Mouse (Mus musculus) myocyte (in vitro differentiated cells): ENCODE measurements around the gene Gcdh.

ENCODE experiments used
- CEBPB ChIP-seq: IDR thresholded peaks from 2 replicates; pipeline ENCODE4 v1.6.1; 2011; ENCODE audit warnings: mild to moderate bottlenecking, moderate library complexity; ENCODE audit not compliant: poor library complexity, insufficient read depth, severe bottlenecking
- E2F4 ChIP-seq: IDR thresholded peaks from one replicate; pipeline ENCODE4 v1.6.1; 2011; ENCODE audit warnings: mild to moderate bottlenecking, control low read depth, moderate library complexity; ENCODE audit not compliant: insufficient read depth
- MAX ChIP-seq: IDR thresholded peaks from one replicate; pipeline ENCODE4 v1.6.1; 2011; ENCODE audit warnings: low read depth, mild to moderate bottlenecking, control low read depth
- MYOD1 ChIP-seq, 3 experiments: IDR thresholded peaks; one replicate each; pipeline ENCODE4 v1.6.1; 2011; ENCODE audit warnings: control low read depth in 2 of 3, low read depth in 2 of 3, mild to moderate bottlenecking in 2 of 3, moderate library complexity in 1 of 3; ENCODE audit not compliant: insufficient read length in 2 of 3, control insufficient read depth in 1 of 3
- MYOG ChIP-seq, 3 experiments: IDR thresholded peaks; one replicate each; pipeline ENCODE4 v1.6.1; 2011; ENCODE audit warnings: control low read depth in 2 of 3, low read depth in 2 of 3, mild to moderate bottlenecking in 2 of 3; ENCODE audit not compliant: insufficient read length in 2 of 3, control insufficient read depth in 1 of 3, insufficient read depth in 1 of 3
- POLR2A ChIP-seq: IDR thresholded peaks from one replicate; pipeline ENCODE4 v1.6.1; 2011; ENCODE audit warnings: low read depth, mild to moderate bottlenecking, control low read depth, moderate library complexity; ENCODE audit not compliant: insufficient read length
- POLR2AphosphoS2 ChIP-seq: IDR thresholded peaks from one replicate; pipeline ENCODE4 v1.6.1; 2011; ENCODE audit warnings: low read depth, control low read depth; ENCODE audit not compliant: insufficient read length
- REST ChIP-seq: IDR thresholded peaks from one replicate; pipeline ENCODE4 v1.6.1; 2011; ENCODE audit warnings: mild to moderate bottlenecking, control low read depth, moderate library complexity; ENCODE audit not compliant: insufficient read depth, insufficient read length
- SRF ChIP-seq: IDR thresholded peaks from one replicate; pipeline ENCODE4 v1.6.1; 2011; ENCODE audit warnings: low read depth; ENCODE audit not compliant: control insufficient read depth, insufficient read length
- TCF12 ChIP-seq: IDR thresholded peaks from one replicate; pipeline ENCODE4 v1.6.1; 2011; ENCODE audit warnings: mild to moderate bottlenecking, control low read depth; ENCODE audit not compliant: poor library complexity, insufficient read depth, severe bottlenecking
- TCF3 ChIP-seq: IDR thresholded peaks from one replicate; pipeline ENCODE4 v1.6.1; 2011; ENCODE audit warnings: low read depth, control low read depth; ENCODE audit not compliant: insufficient read length
- USF1 ChIP-seq: IDR thresholded peaks from one replicate; pipeline ENCODE4 v1.6.1; 2011; ENCODE audit warnings: low read depth, mild to moderate bottlenecking, control low read depth, moderate library complexity

DNA sequence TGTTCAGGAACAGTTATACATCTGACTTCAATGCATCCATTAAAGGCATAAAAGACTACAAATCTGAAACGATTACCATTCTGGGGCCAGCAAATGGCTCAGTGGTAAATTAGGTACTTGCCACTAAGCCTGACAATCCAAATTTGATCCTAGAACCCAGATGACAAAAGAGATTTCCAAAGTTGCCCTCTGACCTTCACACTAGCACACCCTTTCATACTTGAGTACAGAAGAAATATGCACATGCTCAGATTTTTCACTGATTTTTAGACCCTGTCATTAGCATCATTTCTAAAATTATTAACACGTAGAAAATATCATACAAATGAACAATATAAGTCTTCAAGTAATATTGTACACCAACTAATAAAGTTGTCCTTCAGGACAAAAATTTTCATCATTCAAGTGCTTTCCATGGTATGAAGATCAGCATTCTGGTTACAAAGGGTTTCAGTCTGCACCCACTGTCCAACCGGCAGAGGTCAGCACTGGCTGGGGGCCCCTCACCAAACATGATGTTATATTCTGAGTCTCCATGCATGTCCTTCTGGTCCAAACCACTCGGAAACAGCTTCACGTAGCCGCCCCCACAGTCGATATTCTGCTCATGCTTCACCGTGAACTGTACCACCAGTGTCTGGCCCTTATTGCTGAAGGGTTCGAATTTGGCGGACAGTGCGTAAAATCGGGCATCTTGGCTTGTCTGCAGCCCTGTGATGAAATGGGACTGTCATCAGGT lies 48.2 kb downstream of the Gcdh start:
- no peak for TF ChIP-seq POLR2A
- no peak for TF ChIP-seq MYOD1 (IDR thresholded peaks at IDR 0.05; ENCODE audit: control insufficient read depth in 1 of 3, insufficient read length in 2 of 3, low read depth in 2 of 3)
- TF ChIP-seq USF1: no peak
- no peak for TF ChIP-seq TCF12
- no peak for TF ChIP-seq MYOG (IDR thresholded peaks at IDR 0.05; ENCODE audit: control insufficient read depth in 1 of 3, insufficient read depth in 1 of 3, insufficient read length in 2 of 3, low read depth in 2 of 3)
- no peak for TF ChIP-seq CEBPB
- TF ChIP-seq MAX: no peak
- TF ChIP-seq E2F4: no peak
- no peak for TF ChIP-seq POLR2AphosphoS2
- TF ChIP-seq SRF: no peak
- no peak for TF ChIP-seq TCF3
- no peak for TF ChIP-seq REST
